Mouse (Mus musculus): ENCODE data around the gene Cnga2. TPM values are rescaled to one million over a fixed set of nuclear protein-coding genes. Genes with fewer than 3 reads are reported as not detected.

The Cnga2 gene
- polyA plus RNA-seq, 2 experiments: 0.30 to 0.49 TPM

- H3K9me3 ChIP-seq (ENCODE audit: control insufficient read depth, low read length): no peaks in the 10 kb centered on the region
- no peak for ATAC-seq (ENCODE audit: low FRiP score, low read depth)
- no peak for TF ChIP-seq POLR2A (IDR thresholded peaks at IDR 0.05; ENCODE audit: borderline replicate concordance, extremely low read depth, insufficient read depth, insufficient read length)
Observed at GRCm38 (mm10) chrX:71981322-71981721, 10.3 kb upstream of the Cnga2 start.

GRCm38 (mm10) chrX:71983205-71983604 lies 8.4 kb upstream of the Cnga2 start:
- no peaks in the 10 kb centered on the region for H3K9me3 ChIP-seq (ENCODE audit: control insufficient read depth, low read length)
- 63% methylated on average over 2 of the region's 2 CpGs for WGBS
- H3K27ac ChIP-seq (replicated peaks; ENCODE audit: low read depth, low read length): no peak overlapping the region
- H3K9ac ChIP-seq (ENCODE audit: low read depth, low read length, severe bottlenecking): no peak overlapping the region
- no peak for DNase-seq (ENCODE audit: low spot score)
- H3K4me1 ChIP-seq (ENCODE audit: control insufficient read depth, insufficient read depth, low read length): no peaks in the 10 kb centered on the region
- no peak overlapping the region for H3K4me2 ChIP-seq (replicated peaks; ENCODE audit: low read depth, low read length, severe bottlenecking)
- no peaks in the 10 kb centered on the region for H3K27me3 ChIP-seq (ENCODE audit: control insufficient read depth, insufficient read depth, low read length)
- no peaks in the 10 kb centered on the region for H3K36me3 ChIP-seq (ENCODE audit: control insufficient read depth, insufficient read depth, low read length)
- H3K4me3 ChIP-seq (replicated peaks; ENCODE audit: low read length): no peak overlapping the region
- TF ChIP-seq POLR2A (IDR thresholded peaks at IDR 0.05; ENCODE audit: borderline replicate concordance, extremely low read depth, insufficient read depth, insufficient read length): no peak
- ATAC-seq (ENCODE audit: low FRiP score, low read depth): no peak

More at GRCm38 (mm10) chrX:71981322-71981721, 10.3 kb upstream of the Cnga2 start:
- Histone ChIP-seq H3K9ac (ENCODE audit: low read depth, low read length, severe bottlenecking) (no peak overlapping the region), H3K36me3 (ENCODE audit: control insufficient read depth, insufficient read depth, low read length) (no peaks in the 10 kb centered on the region), H3K4me3 (replicated peaks; ENCODE audit: low read length) (no peak overlapping the region), H3K4me2 (replicated peaks; ENCODE audit: low read depth, low read length, severe bottlenecking) (no peak overlapping the region), H3K27ac (replicated peaks; ENCODE audit: low read depth, low read length) (no peak overlapping the region), H3K27me3 (ENCODE audit: control insufficient read depth, insufficient read depth, low read length) (no peaks in the 10 kb centered on the region), H3K4me1 (ENCODE audit: control insufficient read depth, insufficient read depth, low read length) (no peaks in the 10 kb centered on the region)
- 82% methylated on average over 2 of the region's 2 CpGs for WGBS
- DNase-seq (ENCODE audit: low spot score): no peak

- no peak overlapping the region for H3K9ac ChIP-seq (ENCODE audit: low read depth, low read length, severe bottlenecking)
- no peaks in the 10 kb centered on the region for H3K9me3 ChIP-seq (ENCODE audit: control insufficient read depth, low read length)
- no peak overlapping the region for H3K27ac ChIP-seq (replicated peaks; ENCODE audit: low read depth, low read length)
- DNase-seq (ENCODE audit: low spot score): no peak
- TF ChIP-seq POLR2A (IDR thresholded peaks at IDR 0.05; ENCODE audit: borderline replicate concordance, extremely low read depth, insufficient read depth, insufficient read length): no peak
- no peak overlapping the region for H3K4me3 ChIP-seq (replicated peaks; ENCODE audit: low read length)
- H3K4me2 ChIP-seq (replicated peaks; ENCODE audit: low read depth, low read length, severe bottlenecking): no peak overlapping the region
- no peaks in the 10 kb centered on the region for H3K27me3 ChIP-seq (ENCODE audit: control insufficient read depth, insufficient read depth, low read length)
- H3K36me3 ChIP-seq (ENCODE audit: control insufficient read depth, insufficient read depth, low read length): no peaks in the 10 kb centered on the region
- ATAC-seq (ENCODE audit: low FRiP score, low read depth): no peak
- no peaks in the 10 kb centered on the region for H3K4me1 ChIP-seq (ENCODE audit: control insufficient read depth, insufficient read depth, low read length)
- WGBS: 75% methylated on average over 1 of the region's 1 CpGs
Observed at GRCm38 (mm10) chrX:71983775-71984174, 7.9 kb upstream of the Cnga2 start.

GRCm38 (mm10) chrX:71995972-71996371 lies 4.3 kb downstream of the Cnga2 start:
- Histone ChIP-seq H3K4me2 (replicated peaks; ENCODE audit: low read depth, low read length, severe bottlenecking) (no peak overlapping the region), H3K27me3 (ENCODE audit: control insufficient read depth, insufficient read depth, low read length) (no peaks in the 10 kb centered on the region), H3K4me1 (ENCODE audit: control insufficient read depth, insufficient read depth, low read length) (no peaks in the 10 kb centered on the region), H3K9ac (ENCODE audit: low read depth, low read length, severe bottlenecking) (no peak overlapping the region), H3K4me3 (replicated peaks; ENCODE audit: low read length) (no peak overlapping the region), H3K9me3 (ENCODE audit: control insufficient read depth, low read length) (no peaks in the 10 kb centered on the region), H3K27ac (replicated peaks; ENCODE audit: low read depth, low read length) (no peak overlapping the region), H3K36me3 (ENCODE audit: control insufficient read depth, insufficient read depth, low read length) (no peaks in the 10 kb centered on the region)
- no peak for ATAC-seq (ENCODE audit: low FRiP score, low read depth)
- DNase-seq (ENCODE audit: low spot score): no peak
- WGBS: 73% methylated on average over 1 of the region's 1 CpGs
- TF ChIP-seq POLR2A (IDR thresholded peaks at IDR 0.05; ENCODE audit: borderline replicate concordance, extremely low read depth, insufficient read depth, insufficient read length): no peak

GRCm38 (mm10) chrX:72009930-72010329 lies 18.3 kb downstream of the Cnga2 start:
- no peaks in the 10 kb centered on the region for H3K9me3 ChIP-seq (ENCODE audit: control insufficient read depth, low read length)
- no peak for TF ChIP-seq POLR2A (IDR thresholded peaks at IDR 0.05; ENCODE audit: borderline replicate concordance, extremely low read depth, insufficient read depth, insufficient read length)
- no peaks in the 10 kb centered on the region for H3K27me3 ChIP-seq (ENCODE audit: control insufficient read depth, insufficient read depth, low read length)
- H3K9ac ChIP-seq (ENCODE audit: low read depth, low read length, severe bottlenecking): no peak overlapping the region
- no peak overlapping the region for H3K4me3 ChIP-seq (replicated peaks; ENCODE audit: low read length)
- no peaks in the 10 kb centered on the region for H3K36me3 ChIP-seq (ENCODE audit: control insufficient read depth, insufficient read depth, low read length)
- no peak overlapping the region for H3K27ac ChIP-seq (replicated peaks; ENCODE audit: low read depth, low read length)
- ATAC-seq (ENCODE audit: low FRiP score, low read depth): no peak
- no peaks in the 10 kb centered on the region for H3K4me1 ChIP-seq (ENCODE audit: control insufficient read depth, insufficient read depth, low read length)
- no peak overlapping the region for H3K4me2 ChIP-seq (replicated peaks; ENCODE audit: low read depth, low read length, severe bottlenecking)
- no peak for DNase-seq (ENCODE audit: low spot score)

GRCm38 (mm10) chrX:72012236-72012635 lies 20.6 kb downstream of the Cnga2 start:
- Histone ChIP-seq H3K9me3 (ENCODE audit: control insufficient read depth, low read length) (no peaks in the 10 kb centered on the region), H3K27me3 (ENCODE audit: control insufficient read depth, insufficient read depth, low read length) (no peaks in the 10 kb centered on the region), H3K27ac (replicated peaks; ENCODE audit: low read depth, low read length) (no peak overlapping the region), H3K36me3 (ENCODE audit: control insufficient read depth, insufficient read depth, low read length) (no peaks in the 10 kb centered on the region), H3K4me3 (replicated peaks; ENCODE audit: low read length) (no peak overlapping the region), H3K9ac (ENCODE audit: low read depth, low read length, severe bottlenecking) (no peak overlapping the region), H3K4me1 (ENCODE audit: control insufficient read depth, insufficient read depth, low read length) (no peaks in the 10 kb centered on the region), H3K4me2 (replicated peaks; ENCODE audit: low read depth, low read length, severe bottlenecking) (no peak overlapping the region)
- no peak for ATAC-seq (ENCODE audit: low FRiP score, low read depth)
- no peak for DNase-seq (ENCODE audit: low spot score)
- no peak for TF ChIP-seq POLR2A (IDR thresholded peaks at IDR 0.05; ENCODE audit: borderline replicate concordance, extremely low read depth, insufficient read depth, insufficient read length)
- 74% methylated on average over 9 of the region's 9 CpGs for WGBS

Data from limb, embryonic 14.5 days (tissue).